Mouse (Mus musculus): ENCODE data around the gene Srrm4. TPM values are rescaled to one million over a fixed set of nuclear protein-coding genes. Genes with fewer than 3 reads are reported as not detected.

The Srrm4 gene
- total RNA-seq, 2 experiments from 2014 or later: 23.0 to 30.1 TPM

DNA sequence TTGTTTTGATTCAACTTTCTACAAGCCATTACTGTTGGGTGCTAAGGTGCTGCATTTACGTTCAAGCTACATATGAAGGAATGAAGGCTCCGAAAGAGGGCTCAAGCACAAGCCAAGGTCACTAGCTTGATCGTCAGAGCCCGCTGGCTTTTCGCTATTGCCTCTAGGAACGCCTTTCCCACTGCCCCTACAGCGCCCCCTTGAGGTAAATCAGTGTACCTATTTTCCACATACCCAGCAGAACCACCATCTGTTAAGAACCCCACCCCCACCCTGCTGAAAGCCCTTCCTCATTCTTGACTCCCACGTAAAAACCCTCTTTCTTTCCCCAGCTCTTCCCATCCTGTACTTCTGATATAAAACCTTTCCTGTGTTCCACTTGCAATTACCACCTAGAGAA is 35.0 kb downstream of the Srrm4 start:
- DNase-seq (ENCODE audit: extremely low spot score in 1 of 2, low spot score in 1 of 2): no peak

DNA sequence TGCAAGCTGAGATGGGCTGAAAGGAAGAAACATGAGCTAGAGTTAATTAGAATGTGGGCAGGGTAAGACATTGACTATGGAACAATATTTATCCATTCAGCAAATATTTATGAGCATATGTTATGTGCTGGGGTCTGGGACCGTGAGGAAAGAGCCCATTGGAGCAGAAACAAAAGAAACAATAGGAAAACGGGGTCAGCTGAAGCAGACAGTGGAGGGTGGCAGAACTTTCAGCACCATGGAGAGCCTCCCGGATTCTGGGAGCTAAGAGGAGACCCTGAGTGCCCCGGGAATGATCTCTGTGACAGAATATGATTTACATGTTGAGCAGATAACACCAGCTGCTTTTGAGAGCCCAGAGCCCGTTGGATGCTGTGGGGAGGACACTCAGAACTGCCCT is 37.7 kb downstream of the Srrm4 start:
- no peak for DNase-seq (ENCODE audit: extremely low spot score in 1 of 2, low spot score in 1 of 2)

DNA sequence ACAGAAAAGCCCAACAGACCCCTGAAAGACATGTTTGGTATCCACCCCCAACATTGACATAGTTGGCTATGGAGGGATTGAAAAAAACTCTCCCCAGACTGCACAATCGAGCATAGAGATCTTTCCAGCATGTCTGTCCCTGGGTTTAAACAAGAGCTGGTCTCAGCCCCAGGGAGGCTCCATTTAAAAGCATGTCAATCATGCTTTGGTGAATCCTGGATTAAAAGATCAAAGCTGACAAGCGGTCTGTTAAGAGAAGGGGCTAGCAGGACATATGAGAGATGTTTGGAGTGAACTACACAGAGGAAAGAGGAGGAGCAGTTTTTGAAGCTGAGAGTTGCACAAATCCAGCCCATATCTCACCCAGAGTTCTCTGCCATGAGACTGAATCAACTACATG is 38.5 kb downstream of the Srrm4 start:
- DNase-seq (ENCODE audit: extremely low spot score in 1 of 2, low spot score in 1 of 2): no peak

DNA sequence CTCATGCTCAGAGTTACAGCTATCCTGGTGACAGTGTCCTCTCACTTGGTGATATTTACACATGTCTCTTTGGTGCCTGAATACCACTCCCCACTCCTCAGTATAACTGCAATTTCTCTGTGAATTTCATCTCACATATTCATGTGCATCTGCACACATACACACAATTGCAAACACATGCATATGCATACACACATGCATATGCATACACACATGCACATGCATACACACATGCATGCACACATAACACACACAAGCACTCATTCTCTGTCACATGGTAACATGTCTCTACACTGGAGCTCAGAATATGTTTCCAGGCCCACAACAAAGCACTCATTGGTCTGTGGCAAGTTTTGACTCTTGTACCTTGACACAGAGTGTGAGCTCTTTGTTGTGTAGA is 39.0 kb downstream of the Srrm4 start:
- DNase-seq (ENCODE audit: extremely low spot score in 1 of 2, low spot score in 1 of 2): no peak

DNA sequence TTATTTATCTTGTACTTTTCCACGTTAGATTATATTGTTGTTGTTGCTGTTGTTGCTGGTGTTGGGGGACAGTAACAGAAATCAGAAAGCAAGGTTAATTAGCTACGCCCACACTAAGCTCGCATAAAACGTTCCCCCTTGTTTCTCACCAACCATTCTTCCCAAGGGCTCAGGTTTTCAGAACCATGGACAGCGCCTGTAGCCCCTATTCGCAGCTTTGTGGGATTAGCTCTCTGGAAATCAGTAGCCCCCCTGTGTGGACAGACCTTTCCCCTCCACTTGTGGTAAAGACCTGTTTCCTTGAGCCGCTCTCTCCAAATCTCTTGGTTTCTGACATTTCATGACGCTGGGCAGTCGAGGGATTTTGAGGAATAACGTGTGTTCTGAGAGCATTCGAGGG is 45.9 kb downstream of the Srrm4 start:
- DNase-seq (ENCODE audit: extremely low spot score in 1 of 2, low spot score in 1 of 2): no peak

DNA sequence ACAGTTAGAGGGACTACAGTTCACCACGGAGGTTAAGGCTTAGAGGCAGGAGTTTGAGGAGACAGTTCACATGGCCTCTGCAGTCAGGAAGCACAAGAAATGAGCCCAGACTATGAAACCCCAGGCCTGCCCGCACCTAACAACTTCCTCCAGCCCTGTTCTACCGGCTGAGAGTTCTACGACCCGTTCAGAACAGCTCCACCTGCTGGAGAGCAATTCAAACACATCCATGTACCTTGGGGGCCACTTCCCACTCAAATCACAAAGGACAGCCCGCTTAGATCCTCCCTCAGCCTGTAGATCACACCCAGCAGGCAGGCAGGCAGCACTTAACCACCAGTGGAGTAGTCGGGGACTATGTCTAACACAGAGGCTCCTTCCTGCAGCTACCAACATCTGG is 49.3 kb downstream of the Srrm4 start:
- no peak for DNase-seq (ENCODE audit: extremely low spot score in 1 of 2, low spot score in 1 of 2)

DNA sequence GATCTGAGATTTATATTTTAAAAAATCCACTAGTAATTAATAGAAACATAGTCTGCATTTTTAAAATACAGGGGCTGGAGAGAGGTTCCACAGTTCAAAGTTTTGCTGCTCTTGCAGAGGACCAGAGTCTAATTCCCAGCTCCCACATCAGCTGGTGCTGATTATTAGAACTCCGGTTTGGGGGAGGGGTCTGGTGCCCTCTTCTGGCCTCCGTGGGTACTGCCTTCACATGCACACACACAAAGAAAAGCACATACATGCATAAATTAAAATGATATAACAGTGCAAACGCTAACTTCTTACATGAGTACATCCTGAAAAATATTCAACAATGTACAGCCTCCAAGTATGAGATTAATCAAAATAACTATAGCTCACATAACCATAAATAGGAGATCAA is 50.5 kb downstream of the Srrm4 start:
- no peak for DNase-seq (ENCODE audit: extremely low spot score in 1 of 2, low spot score in 1 of 2)

DNA sequence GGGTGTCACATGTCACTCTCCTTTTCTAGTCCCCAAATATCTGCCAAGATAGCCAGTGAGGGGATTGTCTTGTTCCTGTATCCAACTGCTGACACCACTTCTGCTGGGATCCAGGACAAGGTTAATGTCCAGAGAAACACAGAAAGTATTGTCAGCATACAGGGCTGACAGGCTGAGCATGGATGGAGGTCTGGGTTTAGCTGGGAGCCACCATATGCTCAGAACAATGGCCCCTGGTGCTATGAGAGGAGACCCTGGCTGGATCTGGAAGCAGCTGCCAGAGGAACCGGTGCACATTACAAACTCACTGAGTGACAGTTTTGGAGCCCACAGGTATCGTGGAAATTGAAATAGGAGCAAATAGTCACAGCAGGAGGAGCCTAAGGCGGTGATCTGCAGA is 52.3 kb downstream of the Srrm4 start:
- no peak for DNase-seq (ENCODE audit: extremely low spot score in 1 of 2, low spot score in 1 of 2)

DNA sequence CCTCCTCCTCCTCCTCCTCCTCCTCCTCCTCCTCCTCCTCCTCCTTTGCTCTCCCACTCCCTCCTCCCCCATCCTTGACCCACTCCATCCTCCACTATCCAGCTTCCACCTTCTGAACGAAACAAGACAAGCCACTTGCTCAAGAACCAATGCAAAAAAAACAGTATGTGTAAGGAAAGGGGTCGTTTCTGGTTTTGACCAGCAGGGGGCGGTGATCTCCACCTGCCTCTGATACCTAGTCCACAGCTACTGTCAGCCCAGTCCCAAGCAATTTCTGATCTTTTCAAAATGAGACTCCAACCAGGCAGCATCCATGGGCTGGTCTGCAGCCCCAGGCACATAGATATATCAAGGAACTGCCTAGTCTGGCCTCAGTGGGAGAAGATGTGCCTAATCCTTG is 53.1 kb downstream of the Srrm4 start:
- no peak for DNase-seq (ENCODE audit: extremely low spot score in 1 of 2, low spot score in 1 of 2)

DNA sequence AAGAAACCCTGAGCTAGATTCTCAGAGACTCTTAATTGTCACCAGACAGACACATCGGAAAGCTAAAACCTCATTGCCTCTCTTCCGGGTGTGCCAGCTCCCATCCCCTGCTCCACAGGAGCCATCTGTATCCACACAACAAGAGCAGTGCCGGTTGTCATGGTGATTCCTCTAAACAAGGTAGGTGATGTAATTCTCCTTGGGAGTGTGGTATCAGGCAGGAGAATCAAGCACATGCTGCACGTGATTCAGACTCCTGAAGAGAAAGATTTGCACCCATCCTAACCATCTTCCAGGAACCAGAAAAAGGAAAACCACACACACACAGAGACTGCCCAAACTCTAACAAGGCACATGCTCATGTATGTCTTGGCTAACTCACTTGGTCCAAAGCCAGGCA is 65.3 kb downstream of the Srrm4 start:
- no peak for DNase-seq (ENCODE audit: extremely low spot score in 1 of 2, low spot score in 1 of 2)

DNA sequence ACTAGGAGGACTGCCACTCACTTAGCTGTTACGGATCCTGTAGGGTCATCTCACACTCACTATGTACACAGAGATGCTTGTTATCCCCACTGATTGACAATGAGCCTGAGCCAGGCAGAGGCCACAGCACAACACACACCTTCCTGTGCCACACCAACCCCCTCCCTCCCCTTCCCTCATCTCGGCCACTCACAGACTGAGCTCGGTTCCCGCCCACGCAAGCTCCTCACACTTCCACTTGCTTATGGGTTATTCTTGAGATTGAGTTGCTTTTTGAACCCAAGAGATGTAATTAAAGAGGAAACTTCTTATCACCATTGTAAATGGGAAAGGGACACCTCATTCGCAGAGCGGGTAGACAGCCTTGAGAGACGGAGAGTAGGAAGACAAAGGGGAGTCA is 66.3 kb downstream of the Srrm4 start:
- no peak for DNase-seq (ENCODE audit: extremely low spot score in 1 of 2, low spot score in 1 of 2)

DNA sequence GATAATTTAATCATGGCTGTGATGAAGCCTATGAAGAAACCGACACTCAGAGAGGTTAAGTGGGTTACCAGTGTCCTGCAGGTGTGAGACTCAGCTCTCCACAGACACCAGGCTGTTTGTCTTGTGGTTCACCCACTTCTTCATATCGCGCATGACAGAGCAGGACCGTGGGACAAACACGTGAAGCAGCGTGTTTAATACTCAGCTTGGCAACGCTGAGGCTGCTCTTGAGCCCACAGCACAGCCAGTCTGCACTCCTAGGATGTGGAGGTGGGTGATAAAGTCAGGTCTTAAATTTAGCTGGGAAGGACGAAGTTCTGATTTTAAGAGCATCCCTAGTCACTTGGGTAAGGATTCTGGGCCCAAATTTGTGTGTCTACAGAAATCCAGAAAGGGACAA is 68.1 kb downstream of the Srrm4 start:
- DNase-seq (ENCODE audit: extremely low spot score in 1 of 2, low spot score in 1 of 2): no peak

DNA sequence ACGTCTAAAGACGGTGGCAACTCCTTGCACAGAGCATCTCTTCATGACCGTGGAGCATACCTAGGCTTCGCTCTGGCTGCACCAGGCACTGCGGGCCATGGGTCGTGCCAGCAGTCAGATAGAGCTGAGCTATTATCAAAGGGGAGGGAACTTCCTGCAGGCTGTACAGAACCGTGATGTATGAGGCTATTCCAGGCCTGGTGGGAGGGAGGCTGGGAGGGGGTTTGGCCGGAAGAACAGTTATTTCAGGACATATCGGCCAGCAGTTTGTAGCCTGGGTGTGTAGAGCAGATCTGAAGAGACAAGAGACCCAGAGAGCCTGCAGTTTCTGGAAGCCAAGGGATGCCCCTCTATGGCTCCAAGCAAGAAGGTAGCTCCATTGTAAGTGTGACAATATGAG is 68.5 kb downstream of the Srrm4 start:
- DNase-seq (ENCODE audit: extremely low spot score in 1 of 2, low spot score in 1 of 2): no peak

DNA sequence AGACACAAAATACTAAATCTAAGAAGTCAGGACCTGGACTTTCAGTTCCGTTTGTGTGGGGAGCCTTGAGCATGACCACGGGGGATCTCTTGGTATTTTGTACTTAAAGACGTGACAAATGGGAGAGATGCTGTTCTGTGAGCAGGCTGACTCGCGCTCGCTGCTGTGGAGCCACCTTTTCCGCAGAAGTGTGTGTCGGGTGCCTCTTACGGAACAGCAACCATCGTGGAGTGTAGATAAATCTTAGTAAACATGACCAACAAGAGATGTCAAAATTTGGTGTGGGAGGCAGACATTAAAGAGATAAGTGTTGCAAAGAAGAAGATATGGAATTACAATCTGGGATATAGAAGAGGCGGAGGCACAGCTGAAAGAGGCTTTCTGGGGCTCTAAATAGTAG is 69.3 kb downstream of the Srrm4 start:
- DNase-seq (ENCODE audit: extremely low spot score in 1 of 2, low spot score in 1 of 2): no peak

DNA sequence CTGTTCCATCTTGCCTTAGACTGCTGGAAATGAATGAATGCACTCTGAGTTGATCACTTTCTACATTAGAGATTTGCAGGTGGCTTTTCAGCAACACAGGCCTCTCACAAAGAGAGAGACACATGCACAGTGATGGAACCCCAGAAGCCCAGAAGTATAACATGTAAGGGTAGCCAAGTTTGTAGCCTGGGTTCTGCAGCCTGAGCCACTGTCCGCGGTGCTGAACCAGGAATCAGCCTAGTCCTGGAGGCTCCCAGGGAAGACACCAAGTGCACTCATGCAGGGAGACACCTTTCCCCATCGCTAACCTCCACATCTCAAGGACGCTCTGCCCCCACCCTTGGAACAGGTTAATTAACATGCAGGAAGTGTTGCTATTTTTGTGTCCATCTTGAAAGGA is 73.6 kb downstream of the Srrm4 start:
- DNase-seq (ENCODE audit: extremely low spot score in 1 of 2, low spot score in 1 of 2): no peak

DNA sequence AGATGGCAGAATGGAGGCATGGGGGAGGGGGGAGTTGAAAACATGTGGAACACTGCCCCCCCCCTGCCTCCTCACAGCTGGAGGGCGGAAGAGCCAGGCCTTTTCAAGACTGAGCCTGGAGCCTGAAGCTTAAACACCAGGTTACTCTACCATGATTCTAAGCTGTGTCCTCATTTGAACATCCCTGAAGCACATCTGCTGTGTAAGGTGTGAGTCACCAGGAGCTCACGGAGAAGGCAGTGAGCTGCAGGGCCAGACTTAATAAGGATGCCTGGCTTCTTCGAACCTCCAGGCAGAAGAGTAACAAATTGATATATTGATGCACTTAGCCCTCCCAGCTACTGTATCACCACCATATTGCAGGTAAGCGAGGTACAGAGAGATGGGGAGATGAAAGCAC is 79.5 kb downstream of the Srrm4 start:
- no peak for DNase-seq (ENCODE audit: extremely low spot score in 1 of 2, low spot score in 1 of 2)

DNA sequence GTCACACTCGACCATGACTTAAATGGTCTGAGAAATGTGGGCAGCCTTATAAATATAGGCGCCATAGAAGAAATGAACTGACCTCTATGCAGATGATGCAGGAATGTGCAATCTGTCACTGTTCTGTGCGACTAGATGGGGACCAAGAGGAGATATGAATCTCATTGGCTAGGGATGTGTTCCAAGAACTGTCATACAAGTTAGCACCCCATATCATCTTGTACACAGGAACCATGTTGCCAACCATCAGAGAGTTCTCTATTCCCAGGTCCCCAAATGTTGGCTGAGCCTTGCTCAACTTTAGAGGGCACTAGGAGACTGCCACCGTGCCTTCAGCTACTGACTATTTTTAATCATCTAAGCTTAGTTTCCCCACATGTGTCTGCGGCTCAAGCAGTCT is 81.4 kb downstream of the Srrm4 start:
- DNase-seq (ENCODE audit: extremely low spot score in 1 of 2, low spot score in 1 of 2): no peak

DNA sequence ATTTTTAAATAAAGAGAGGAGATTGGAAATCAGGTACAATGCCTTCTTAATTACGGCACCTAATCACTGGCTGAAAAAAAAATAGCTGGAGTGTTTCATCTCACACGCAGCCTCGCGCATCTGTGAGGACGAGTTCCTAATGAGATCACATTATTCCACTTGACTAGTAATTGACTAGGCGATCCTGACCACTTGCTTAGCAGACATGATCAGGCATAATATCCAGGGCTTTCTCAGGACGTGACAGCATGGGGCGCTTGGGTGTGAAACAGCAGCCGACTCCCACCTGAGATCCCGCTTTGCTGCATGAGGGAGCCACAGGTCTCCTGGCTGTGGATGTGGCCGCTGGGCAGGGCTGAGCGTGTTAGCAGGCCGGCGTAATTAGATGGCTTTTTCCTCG is 90.3 kb downstream of the Srrm4 start:
- no peak for DNase-seq (ENCODE audit: extremely low spot score in 1 of 2, low spot score in 1 of 2)

DNA sequence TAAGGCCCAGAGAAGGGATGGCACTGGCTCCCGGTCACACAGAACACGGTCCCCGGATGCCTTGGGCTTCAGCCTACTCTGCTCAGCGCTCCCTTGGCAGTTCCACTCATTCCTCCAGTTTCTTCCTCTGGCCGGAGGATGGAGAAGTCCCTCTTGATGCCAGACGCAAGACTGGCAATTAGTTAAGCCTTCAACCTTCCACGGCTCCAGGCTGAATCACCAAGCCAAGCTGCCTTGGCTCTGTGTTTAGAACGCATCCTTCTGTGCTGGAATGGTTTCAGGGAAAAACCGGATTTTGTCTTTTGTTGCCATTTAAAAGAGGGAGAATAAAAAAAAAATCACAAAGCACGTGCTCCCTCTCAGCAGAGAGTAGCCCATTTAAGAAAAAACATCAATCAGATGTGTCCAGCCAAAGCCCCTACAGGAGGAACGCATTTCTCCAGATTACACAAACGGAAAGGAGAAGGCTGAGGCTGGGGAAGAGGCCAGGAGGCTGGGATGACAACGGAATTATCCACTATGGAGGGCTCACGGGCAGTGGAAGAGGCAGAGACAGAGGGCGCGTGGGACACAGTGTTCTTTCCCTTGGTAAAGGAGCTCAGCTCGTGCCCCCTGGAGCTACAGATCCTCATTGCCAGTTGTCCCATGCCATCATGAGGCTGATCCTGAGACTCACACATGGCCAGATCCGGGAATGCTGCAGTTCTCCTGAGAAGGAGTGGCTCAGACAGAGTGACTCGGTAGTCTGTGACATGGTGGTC is 92.6 kb downstream of the Srrm4 start:
- peak in 1 of 2 experiments; percentile 34 for DNase-seq (ENCODE audit: extremely low spot score in 1 of 2, low spot score in 1 of 2)

DNA sequence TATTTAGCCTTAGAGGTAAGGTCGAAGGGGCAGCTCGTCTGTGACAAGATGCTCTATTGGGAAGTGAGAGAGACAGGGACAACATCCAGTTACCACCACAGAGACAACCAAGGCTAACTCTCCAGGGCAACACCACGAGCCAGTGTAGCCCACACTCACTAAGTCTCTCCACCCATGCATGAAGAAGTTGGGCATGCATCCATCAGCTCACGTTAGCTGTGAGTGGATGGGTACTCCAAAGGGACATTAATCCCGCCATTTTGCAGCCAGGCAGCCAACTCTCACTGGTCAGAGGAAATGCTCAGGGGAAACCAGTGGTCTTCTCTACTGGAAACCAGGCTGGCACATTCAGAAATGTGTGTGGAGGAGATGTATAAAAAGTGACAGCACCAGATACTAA is 93.8 kb downstream of the Srrm4 start:
- no peak for DNase-seq (ENCODE audit: extremely low spot score in 1 of 2, low spot score in 1 of 2)

DNA sequence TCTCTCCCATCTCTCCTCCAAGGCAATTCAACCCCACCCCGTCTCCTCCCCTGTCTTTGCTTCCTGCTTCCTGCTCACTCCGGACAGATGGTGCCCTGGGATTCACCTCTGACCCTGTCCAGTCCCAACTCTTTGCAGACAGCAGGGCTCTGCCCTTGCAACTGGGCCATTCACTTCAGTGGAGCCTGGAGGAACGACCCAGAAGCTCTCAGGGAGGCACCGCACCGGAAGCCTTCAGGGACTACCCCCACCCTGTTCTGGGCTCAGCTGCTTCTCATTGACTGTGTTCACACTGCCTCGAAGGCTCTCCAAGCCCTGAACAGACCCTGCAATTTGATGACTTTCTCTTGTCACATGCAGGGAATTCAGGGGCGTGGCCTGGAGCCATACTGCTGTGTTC is 94.4 kb downstream of the Srrm4 start:
- no peak for DNase-seq (ENCODE audit: extremely low spot score in 1 of 2, low spot score in 1 of 2)

DNA sequence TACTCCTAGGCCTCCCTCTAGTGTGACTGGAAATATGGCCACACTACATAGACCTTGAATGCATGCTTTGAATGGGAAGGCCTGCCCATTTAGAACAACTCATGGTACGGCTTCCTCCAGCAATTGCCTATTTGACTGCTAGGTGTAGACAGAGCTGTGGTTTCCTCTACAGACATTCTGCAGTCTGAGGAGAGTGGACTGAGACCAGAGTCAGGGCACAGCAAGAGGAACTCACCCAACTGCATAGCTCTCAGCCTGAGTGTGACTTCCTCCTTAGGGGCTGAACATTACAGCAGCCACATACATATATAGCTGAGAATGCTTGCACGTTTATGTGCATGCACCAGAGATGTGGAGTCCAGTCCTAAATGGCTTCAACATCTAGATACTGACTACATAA is 94.9 kb downstream of the Srrm4 start:
- DNase-seq (ENCODE audit: extremely low spot score in 1 of 2, low spot score in 1 of 2): no peak

DNA sequence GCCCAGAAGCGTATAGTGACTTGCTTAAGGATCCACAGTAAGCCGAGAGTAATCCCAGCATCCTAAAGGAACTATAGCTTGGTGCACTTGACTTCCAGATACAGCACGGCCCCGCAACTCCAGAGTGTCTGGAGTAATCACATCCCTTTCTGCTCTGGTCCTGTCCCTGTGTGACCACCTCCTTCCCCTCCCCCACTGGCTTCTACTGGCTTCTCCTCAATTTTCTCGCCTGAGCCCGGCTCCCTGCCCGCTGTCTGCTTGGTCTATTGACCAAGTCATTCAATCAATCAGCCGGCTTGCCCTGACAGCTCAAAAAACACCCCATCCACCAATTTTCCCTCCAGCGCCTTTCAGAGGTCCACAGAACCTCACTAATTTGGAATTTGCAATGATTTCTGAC is 96.2 kb downstream of the Srrm4 start:
- DNase-seq (ENCODE audit: extremely low spot score in 1 of 2, low spot score in 1 of 2): no peak

All from layer of hippocampus, postnatal 25 days (tissue).